Mouse (Mus musculus): Measurements from ENCODE around the gene Iqcj. TPM values are rescaled to one million over a fixed set of nuclear protein-coding genes. Genes with fewer than 3 reads are reported as not detected.

The Iqcj gene
- polyA plus RNA-seq (2014; fragmentation: Nextera tagmentation; extraction: Ambion mirVana), result 0.55 and 1.4 TPM in 2 replicates

DNA sequence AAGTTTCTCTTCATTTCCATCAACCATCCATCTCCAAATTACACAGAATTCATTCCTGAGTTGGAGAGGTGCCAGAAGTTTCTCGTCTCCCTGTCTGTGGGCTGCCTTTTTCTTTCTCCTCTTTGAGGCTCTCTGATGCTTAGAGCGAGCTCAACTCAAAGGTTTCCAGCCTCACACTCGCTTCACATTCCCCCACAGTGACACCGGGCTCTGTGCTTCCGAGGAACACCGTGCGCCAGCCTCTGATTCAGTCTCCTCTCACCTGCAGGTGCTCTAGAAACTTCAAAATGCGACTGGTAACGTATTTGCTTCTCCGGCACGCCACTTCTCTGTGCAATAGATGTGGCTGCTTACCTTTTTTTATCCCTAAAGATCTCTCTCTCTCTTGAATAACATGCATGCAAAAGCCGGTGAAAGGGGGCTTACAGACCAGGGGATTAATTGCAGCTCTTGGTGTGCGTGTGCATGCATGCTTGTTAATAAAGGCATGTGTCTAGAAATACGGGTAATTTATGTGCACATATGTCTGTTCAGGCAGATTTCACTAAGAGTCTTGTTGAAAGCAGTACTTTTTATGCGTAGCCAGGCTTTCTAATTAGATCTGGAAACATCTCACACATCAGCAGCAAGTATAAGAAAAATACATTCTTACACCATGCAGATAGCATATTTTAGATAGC, at the start of gene Iqcj, which contains the start of gene Iqschfp:
Iqcj (plus strand) TSS at position 195 of the 680 bp plus-strand sequence.
Iqschfp (plus strand) TSS at position 207 of the 680 bp plus-strand sequence.
- ATAC-seq (ENCODE audit: low FRiP score, low TSS enrichment) (no peak; the same call in 1 of the 2 replicates), DNase-seq (peak; percentile 72)
- peak within 1 kb of the TSS; percentile 2; the same call in 1 of the 2 replicates for H3K9ac ChIP-seq (replicated peaks; ENCODE audit: low read length)
- no peaks in the 10 kb centered on the region for H3K27me3 ChIP-seq (ENCODE audit: control insufficient read depth, insufficient read depth, low read length)
- WGBS, result 18% methylated on average over 15 of the region's 15 CpGs
- peak within 1 kb of the TSS; percentile 39 for H3K4me2 ChIP-seq (ENCODE audit: low read length)
- peak within 1 kb of the TSS; percentile 55 for H3K27ac ChIP-seq (replicated peaks; ENCODE audit: low read depth, low read length)
- H3K9me3 ChIP-seq (ENCODE audit: control insufficient read depth, low read length), result no peaks in the 10 kb centered on the region
- H3K4me3 ChIP-seq (replicated peaks; ENCODE audit: low read depth, low read length), result peak within 1 kb of the TSS; percentile 7
- no peaks in the 10 kb centered on the region for H3K36me3 ChIP-seq (ENCODE audit: control insufficient read depth, insufficient read depth, low read length)
- H3K4me1 ChIP-seq (ENCODE audit: control insufficient read depth, insufficient read depth, low read length), result peaks cover 9% of the 10 kb centered on the region

DNA sequence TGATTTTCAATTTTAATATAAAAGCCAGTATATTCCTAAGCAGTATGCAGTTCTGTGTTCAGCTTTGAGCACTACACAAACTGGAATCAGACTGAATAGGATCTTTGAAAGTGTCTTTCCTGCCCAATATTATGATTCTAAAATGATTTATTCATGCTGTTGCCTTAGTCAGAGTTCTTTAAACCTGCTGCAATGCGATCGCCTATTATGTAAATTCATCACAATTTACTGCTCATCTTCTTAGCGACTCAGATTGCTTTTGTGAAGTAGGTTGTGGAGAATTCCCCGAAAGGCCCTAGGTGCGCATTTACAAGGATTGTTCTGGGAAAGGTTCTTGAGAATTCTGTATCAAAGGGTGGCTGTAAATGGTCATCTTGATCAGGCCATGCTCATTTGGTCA, 39.6 kb upstream of the Iqcj start:
- no peaks in the 10 kb centered on the region for H3K36me3 ChIP-seq (ENCODE audit: control insufficient read depth, insufficient read depth, low read length)
- no peaks in the 10 kb centered on the region for H3K9me3 ChIP-seq (ENCODE audit: control insufficient read depth, low read length)
- H3K4me2 ChIP-seq (ENCODE audit: low read length), result no peak overlapping the region
- peaks cover 3% of the 10 kb centered on the region; the same call in 1 of the 2 replicates for H3K4me1 ChIP-seq (ENCODE audit: control insufficient read depth, insufficient read depth, low read length)
- WGBS, result 66% methylated on average over 5 of the region's 5 CpGs
- no peak for DNase-seq
- H3K4me3 ChIP-seq (replicated peaks; ENCODE audit: low read depth, low read length), result no peak overlapping the region
- no peaks in the 10 kb centered on the region for H3K27me3 ChIP-seq (ENCODE audit: control insufficient read depth, insufficient read depth, low read length)
- no peak overlapping the region for H3K9ac ChIP-seq (replicated peaks; ENCODE audit: low read length)
- no peak for ATAC-seq (ENCODE audit: low FRiP score, low TSS enrichment)
- H3K27ac ChIP-seq (replicated peaks; ENCODE audit: low read depth, low read length), result no peak overlapping the region

DNA sequence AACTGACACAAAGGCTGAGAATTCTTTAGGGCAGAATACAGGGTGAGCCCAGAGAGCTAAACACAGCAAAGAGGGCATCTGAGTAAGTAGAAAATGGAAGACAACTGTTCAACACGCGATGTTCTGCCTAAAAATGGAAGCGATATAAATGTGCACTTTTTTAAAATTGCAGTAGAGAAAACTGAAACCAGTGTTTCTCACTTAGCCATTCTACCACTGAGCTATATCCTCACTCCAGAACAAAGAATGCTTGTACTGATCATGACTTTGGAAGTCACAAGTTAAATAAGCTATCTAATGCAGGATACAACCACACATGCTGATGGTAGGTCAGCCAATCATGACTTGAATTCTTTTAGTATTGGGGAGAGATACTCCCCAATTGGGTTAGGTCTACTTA, 30.5 kb upstream of the Iqcj start:
- no peak for ATAC-seq (ENCODE audit: low FRiP score, low TSS enrichment)
- 94% methylated on average over 3 of the region's 3 CpGs for WGBS

DNA sequence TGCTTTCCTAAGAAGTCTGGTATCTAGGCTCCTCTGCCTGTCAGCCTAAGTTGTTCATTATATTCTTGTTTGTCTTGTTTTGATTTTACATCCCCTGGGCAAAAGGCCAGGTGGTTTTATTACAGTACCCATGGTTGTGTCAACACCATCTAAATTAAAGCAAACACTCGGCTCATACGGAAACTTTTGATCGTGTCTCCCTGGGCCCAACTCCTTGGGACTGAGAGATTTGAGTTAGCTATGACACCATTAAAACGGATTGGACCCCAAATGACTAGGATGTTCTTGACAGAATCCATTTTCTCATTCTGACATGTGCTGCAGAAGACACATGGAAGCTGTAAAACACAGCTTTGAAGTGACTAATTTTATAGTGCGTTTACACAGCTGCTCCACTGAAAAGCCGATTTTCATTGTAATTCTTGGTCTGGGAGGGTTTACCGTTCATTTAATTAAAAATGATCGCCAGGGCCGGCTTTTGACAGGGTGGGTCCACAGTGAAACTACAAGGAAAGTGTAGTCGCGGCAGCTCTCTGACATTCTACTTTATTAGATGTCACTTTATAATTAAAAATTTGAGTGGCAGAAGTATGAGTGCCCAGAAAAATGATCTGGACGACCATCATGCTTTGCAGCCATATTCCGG, 24.5 kb upstream of the Iqcj start:
- Histone ChIP-seq H3K27ac (replicated peaks; ENCODE audit: low read depth, low read length) (no peak overlapping the region; the same call in 1 of the 2 replicates), H3K27me3 (ENCODE audit: control insufficient read depth, insufficient read depth, low read length) (no peaks in the 10 kb centered on the region), H3K4me1 (ENCODE audit: control insufficient read depth, insufficient read depth, low read length) (no peaks in the 10 kb centered on the region), H3K36me3 (ENCODE audit: control insufficient read depth, insufficient read depth, low read length) (no peaks in the 10 kb centered on the region), H3K9me3 (ENCODE audit: control insufficient read depth, low read length) (no peaks in the 10 kb centered on the region), H3K4me2 (ENCODE audit: low read length) (no peak overlapping the region), H3K9ac (replicated peaks; ENCODE audit: low read length) (no peak overlapping the region), H3K4me3 (replicated peaks; ENCODE audit: low read depth, low read length) (no peak overlapping the region)
- WGBS, result 68% methylated on average over 13 of the region's 13 CpGs
- DNase-seq (peak; percentile 45), ATAC-seq (ENCODE audit: low FRiP score, low TSS enrichment) (peak; percentile 53; the same call in 1 of the 2 replicates)

More for the DNA sequence above, 30.5 kb upstream of the Iqcj start:
- no peak for DNase-seq
- Histone ChIP-seq H3K9ac (replicated peaks; ENCODE audit: low read length) (no peak overlapping the region), H3K4me3 (replicated peaks; ENCODE audit: low read depth, low read length) (no peak overlapping the region), H3K27ac (replicated peaks; ENCODE audit: low read depth, low read length) (no peak overlapping the region), H3K4me2 (ENCODE audit: low read length) (no peak overlapping the region), H3K9me3 (ENCODE audit: control insufficient read depth, low read length) (no peaks in the 10 kb centered on the region), H3K4me1 (ENCODE audit: control insufficient read depth, insufficient read depth, low read length) (no peaks in the 10 kb centered on the region), H3K27me3 (ENCODE audit: control insufficient read depth, insufficient read depth, low read length) (no peaks in the 10 kb centered on the region), H3K36me3 (ENCODE audit: control insufficient read depth, insufficient read depth, low read length) (no peaks in the 10 kb centered on the region)

DNA sequence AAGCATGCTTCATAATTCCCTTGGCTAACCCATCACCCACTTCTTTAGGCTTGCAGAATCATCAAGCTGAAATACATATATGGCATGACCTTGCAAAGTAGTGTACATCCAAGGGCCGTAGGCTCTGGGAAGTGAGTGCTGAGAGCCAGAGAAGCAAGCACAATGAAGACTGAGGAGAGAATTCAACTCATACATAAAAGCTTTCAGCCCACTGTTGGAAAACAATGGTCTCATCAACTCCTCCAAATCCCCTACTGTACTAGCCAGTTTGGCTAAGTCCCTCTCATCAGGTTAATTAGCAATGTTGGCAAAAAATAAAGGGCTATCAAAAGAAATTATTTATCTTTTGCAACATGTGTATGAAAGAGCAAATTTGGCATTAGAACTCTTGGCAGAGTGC, 22.6 kb upstream of the Iqcj start:
- Histone ChIP-seq H3K27me3 (ENCODE audit: control insufficient read depth, insufficient read depth, low read length) (no peaks in the 10 kb centered on the region), H3K27ac (replicated peaks; ENCODE audit: low read depth, low read length) (no peak overlapping the region), H3K36me3 (ENCODE audit: control insufficient read depth, insufficient read depth, low read length) (no peaks in the 10 kb centered on the region), H3K4me3 (replicated peaks; ENCODE audit: low read depth, low read length) (no peak overlapping the region), H3K9ac (replicated peaks; ENCODE audit: low read length) (no peak overlapping the region), H3K4me2 (ENCODE audit: low read length) (no peak overlapping the region), H3K4me1 (ENCODE audit: control insufficient read depth, insufficient read depth, low read length) (no peaks in the 10 kb centered on the region), H3K9me3 (ENCODE audit: control insufficient read depth, low read length) (no peaks in the 10 kb centered on the region)
- 72% methylated on average over 1 of the region's 1 CpGs for WGBS
- ATAC-seq (ENCODE audit: low FRiP score, low TSS enrichment), result no peak
- DNase-seq, result no peak

DNA sequence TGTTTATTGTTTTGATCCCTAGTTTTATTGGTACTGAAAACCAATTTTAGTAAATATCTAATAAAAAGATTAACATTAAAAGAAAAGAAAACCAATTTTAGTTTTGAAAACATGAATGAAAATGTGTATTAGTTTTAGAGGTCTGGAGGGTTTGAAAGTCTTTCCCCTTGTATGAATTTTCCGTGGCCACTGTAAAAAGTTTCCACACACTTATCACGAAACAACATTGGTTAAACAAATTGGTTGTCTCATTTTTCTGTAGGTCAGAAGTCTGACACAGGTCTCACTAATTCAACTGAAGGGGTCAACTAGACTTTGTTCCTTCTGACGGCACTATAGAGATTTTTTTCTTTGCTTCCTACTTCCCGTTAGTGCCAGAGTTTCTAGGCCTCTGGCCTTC, 14.8 kb upstream of the Iqcj start:
- no peaks in the 10 kb centered on the region for H3K9me3 ChIP-seq (ENCODE audit: control insufficient read depth, low read length)
- WGBS, result 89% methylated on average over 4 of the region's 4 CpGs
- ATAC-seq (ENCODE audit: low FRiP score, low TSS enrichment) (no peak), DNase-seq (no peak)
- H3K27me3 ChIP-seq (ENCODE audit: control insufficient read depth, insufficient read depth, low read length), result no peaks in the 10 kb centered on the region
- H3K9ac ChIP-seq (replicated peaks; ENCODE audit: low read length), result no peak overlapping the region
- H3K4me1 ChIP-seq (ENCODE audit: control insufficient read depth, insufficient read depth, low read length), result no peaks in the 10 kb centered on the region
- H3K27ac ChIP-seq (replicated peaks; ENCODE audit: low read depth, low read length), result no peak overlapping the region
- H3K4me2 ChIP-seq (ENCODE audit: low read length), result no peak overlapping the region
- H3K36me3 ChIP-seq (ENCODE audit: control insufficient read depth, insufficient read depth, low read length), result no peaks in the 10 kb centered on the region
- H3K4me3 ChIP-seq (replicated peaks; ENCODE audit: low read depth, low read length), result no peak overlapping the region

DNA sequence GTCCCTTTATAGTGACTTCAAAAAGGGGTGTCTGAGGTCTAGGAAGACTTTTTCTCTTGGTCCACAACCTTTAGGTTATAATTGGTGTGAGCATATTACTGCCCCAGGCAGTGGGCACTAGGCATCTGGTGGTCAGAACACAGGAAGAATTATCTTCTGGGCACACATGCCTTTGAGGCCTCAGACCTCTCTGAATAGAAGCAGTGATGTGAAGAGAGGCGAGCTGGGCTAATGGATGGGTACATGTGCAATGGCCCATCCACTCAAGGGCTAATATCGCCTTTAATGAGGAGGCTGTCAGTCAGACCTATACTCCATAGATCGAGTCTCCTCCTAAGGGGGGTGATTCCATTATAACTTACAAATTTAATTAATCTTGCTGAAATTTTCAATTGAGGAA, 7.7 kb upstream of the Iqcj start:
- ATAC-seq (ENCODE audit: low FRiP score, low TSS enrichment) (no peak), DNase-seq (no peak)
- 52% methylated on average over 3 of the region's 3 CpGs for WGBS
- no peak overlapping the region for H3K9ac ChIP-seq (replicated peaks; ENCODE audit: low read length)
- no peaks in the 10 kb centered on the region for H3K9me3 ChIP-seq (ENCODE audit: control insufficient read depth, low read length)
- H3K4me3 ChIP-seq (replicated peaks; ENCODE audit: low read depth, low read length), result no peak overlapping the region
- H3K4me1 ChIP-seq (ENCODE audit: control insufficient read depth, insufficient read depth, low read length), result no peaks in the 10 kb centered on the region
- no peaks in the 10 kb centered on the region for H3K36me3 ChIP-seq (ENCODE audit: control insufficient read depth, insufficient read depth, low read length)
- no peak overlapping the region for H3K27ac ChIP-seq (replicated peaks; ENCODE audit: low read depth, low read length)
- H3K4me2 ChIP-seq (ENCODE audit: low read length), result no peak overlapping the region
- H3K27me3 ChIP-seq (ENCODE audit: control insufficient read depth, insufficient read depth, low read length), result no peaks in the 10 kb centered on the region

DNA sequence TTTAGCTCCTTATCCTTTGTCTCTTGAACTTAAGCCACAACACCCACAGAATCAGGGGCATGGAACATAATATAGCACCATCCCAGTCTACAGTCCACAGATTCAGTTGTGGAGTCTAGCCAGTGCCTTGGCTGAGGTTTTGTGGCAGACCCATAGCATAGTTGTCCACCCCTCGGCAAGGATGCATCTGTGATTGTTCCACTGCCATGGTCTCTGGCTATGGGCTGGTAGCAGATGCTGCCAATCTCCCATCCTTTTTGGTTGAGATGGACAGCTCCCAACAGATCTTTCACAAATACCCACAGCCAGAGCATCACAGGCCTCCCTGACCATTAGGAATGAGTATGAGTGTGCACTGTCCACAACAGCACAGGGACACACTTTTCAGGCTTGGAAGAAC, 5.8 kb upstream of the Iqcj start:
- no peak overlapping the region for H3K27ac ChIP-seq (replicated peaks; ENCODE audit: low read depth, low read length)
- no peaks in the 10 kb centered on the region for H3K9me3 ChIP-seq (ENCODE audit: control insufficient read depth, low read length)
- H3K4me2 ChIP-seq (ENCODE audit: low read length), result no peak overlapping the region
- H3K4me3 ChIP-seq (replicated peaks; ENCODE audit: low read depth, low read length), result no peak overlapping the region
- no peak overlapping the region for H3K9ac ChIP-seq (replicated peaks; ENCODE audit: low read length)
- ATAC-seq (ENCODE audit: low FRiP score, low TSS enrichment), result no peak
- WGBS, result 74% methylated on average over 1 of the region's 1 CpGs
- DNase-seq, result no peak
- H3K27me3 ChIP-seq (ENCODE audit: control insufficient read depth, insufficient read depth, low read length), result no peaks in the 10 kb centered on the region
- no peaks in the 10 kb centered on the region for H3K36me3 ChIP-seq (ENCODE audit: control insufficient read depth, insufficient read depth, low read length)
- peaks cover 3% of the 10 kb centered on the region; the same call in 1 of the 2 replicates for H3K4me1 ChIP-seq (ENCODE audit: control insufficient read depth, insufficient read depth, low read length)

DNA sequence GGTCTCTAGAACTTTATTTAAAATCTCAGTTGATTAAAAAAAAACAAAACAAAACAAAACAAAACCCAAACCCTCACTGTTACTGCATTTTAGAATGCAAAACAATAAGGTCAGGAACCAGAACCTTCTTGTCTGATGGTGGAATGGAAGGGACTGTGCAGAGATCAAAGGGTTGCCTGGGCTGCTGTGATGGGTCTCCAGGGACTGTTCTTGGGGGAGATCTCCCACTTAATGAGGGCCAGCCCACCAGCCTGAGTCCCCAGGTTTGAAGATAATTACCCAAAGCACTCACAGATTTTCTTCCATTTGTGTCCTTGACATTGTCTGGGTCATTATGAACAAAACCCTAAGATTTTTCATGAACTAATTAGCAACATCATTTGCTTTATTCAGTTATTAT, 4.8 kb upstream of the Iqcj start:
- ATAC-seq (ENCODE audit: low FRiP score, low TSS enrichment), result 0 out of 2 replicates have a peak, but pooled peaks have one; percentile 60
- DNase-seq, result peak; percentile 50
- Histone ChIP-seq H3K4me2 (ENCODE audit: low read length) (no peak overlapping the region), H3K36me3 (ENCODE audit: control insufficient read depth, insufficient read depth, low read length) (no peaks in the 10 kb centered on the region), H3K4me3 (replicated peaks; ENCODE audit: low read depth, low read length) (no peak overlapping the region), H3K9ac (replicated peaks; ENCODE audit: low read length) (no peak overlapping the region), H3K27me3 (ENCODE audit: control insufficient read depth, insufficient read depth, low read length) (no peaks in the 10 kb centered on the region), H3K27ac (replicated peaks; ENCODE audit: low read depth, low read length) (no peak overlapping the region), H3K4me1 (ENCODE audit: control insufficient read depth, insufficient read depth, low read length) (peaks cover 9% of the 10 kb centered on the region), H3K9me3 (ENCODE audit: control insufficient read depth, low read length) (no peaks in the 10 kb centered on the region)

All from midbrain, embryonic 14.5 days (tissue).